Mouse (Mus musculus): ENCODE measurements around the gene Esp4. TPM values are rescaled to one million over a fixed set of nuclear protein-coding genes. Genes with fewer than 3 reads are reported as not detected.
"Not testable (repeated sequence)": the region's sequence is repeated elsewhere in the genome, so short reads cannot be mapped to it uniquely, and the experiment has no call there.

The Esp4 gene
- polyA plus RNA-seq (2015; fragmentation: Nextera tagmentation; extraction: Ambion mirVana): not detected in 2 replicates

- Histone ChIP-seq H3K4me3 (ENCODE audit: low read length) (no peak within 1 kb of the TSS), H3K4me2 (ENCODE audit: low read depth, low read length) (no peak within 1 kb of the TSS), H3K9me3 (ENCODE audit: control insufficient read depth, low read length) (no peaks in the 10 kb centered on the region), H3K27me3 (ENCODE audit: control insufficient read depth, insufficient read depth, low read depth, low read length) (no peaks in the 10 kb centered on the region), H3K9ac (ENCODE audit: low read length) (no peak within 1 kb of the TSS), H3K36me3 (ENCODE audit: control insufficient read depth, insufficient read depth, low read length) (no peaks in the 10 kb centered on the region), H3K4me1 (replicated peaks; ENCODE audit: control insufficient read depth, insufficient read depth, low read length) (no peaks in the 10 kb centered on the region), H3K27ac (ENCODE audit: low read length) (no peak within 1 kb of the TSS)
- no peak for ATAC-seq (ENCODE audit: low read depth)
Measured at GRCm38 (mm10) chr17:40598294-40598693, at the start of gene Esp4. Gene Esp4 (plus strand): TSS chr17:40598594.

GRCm38 (mm10) chr17:40553470-40553869 lies 44.9 kb upstream of the Esp4 start:
- H3K4me3 ChIP-seq (ENCODE audit: low read length): no peak overlapping the region
- WGBS: 73% methylated on average over 1 of the region's 1 CpGs

GRCm38 (mm10) chr17:40561207-40561606 lies 37.2 kb upstream of the Esp4 start, which contains the start of gene Esp6:
Gene Esp6 (plus strand): TSS chr17:40561507.
- whole genome bisulfite sequencing: 83% methylated on average over 5 of the region's 5 CpGs
- no peaks in the 10 kb centered on the region for H3K9me3 ChIP-seq (ENCODE audit: control insufficient read depth, low read length)
- no peak within 1 kb of the TSS for H3K9ac ChIP-seq (ENCODE audit: low read length)
- H3K27me3 ChIP-seq (ENCODE audit: control insufficient read depth, insufficient read depth, low read depth, low read length): no peaks in the 10 kb centered on the region
- no peak within 1 kb of the TSS for H3K4me3 ChIP-seq (ENCODE audit: low read length)
- H3K4me1 ChIP-seq (replicated peaks; ENCODE audit: control insufficient read depth, insufficient read depth, low read length): no peaks in the 10 kb centered on the region
- no peaks in the 10 kb centered on the region for H3K36me3 ChIP-seq (ENCODE audit: control insufficient read depth, insufficient read depth, low read length)
- no peak within 1 kb of the TSS for H3K27ac ChIP-seq (ENCODE audit: low read length)
- no peak for ATAC-seq (ENCODE audit: low read depth)
- no peak within 1 kb of the TSS for H3K4me2 ChIP-seq (ENCODE audit: low read depth, low read length)

More at GRCm38 (mm10) chr17:40553470-40553869, 44.9 kb upstream of the Esp4 start:
- no peak overlapping the region for H3K4me2 ChIP-seq (ENCODE audit: low read depth, low read length)
- no peaks in the 10 kb centered on the region for H3K4me1 ChIP-seq (replicated peaks; ENCODE audit: control insufficient read depth, insufficient read depth, low read length)
- H3K27ac ChIP-seq (ENCODE audit: low read length): no peak overlapping the region
- no peak overlapping the region for H3K9ac ChIP-seq (ENCODE audit: low read length)
- H3K27me3 ChIP-seq (ENCODE audit: control insufficient read depth, insufficient read depth, low read depth, low read length): no peaks in the 10 kb centered on the region
- no peaks in the 10 kb centered on the region for H3K9me3 ChIP-seq (ENCODE audit: control insufficient read depth, low read length)
- no peak for ATAC-seq (ENCODE audit: low read depth)
- no peaks in the 10 kb centered on the region for H3K36me3 ChIP-seq (ENCODE audit: control insufficient read depth, insufficient read depth, low read length)

GRCm38 (mm10) chr17:40583906-40584305 lies 14.5 kb upstream of the Esp4 start:
- not testable (repeated sequence) for H3K36me3 ChIP-seq (ENCODE audit: control insufficient read depth, insufficient read depth, low read length); H3K27me3 ChIP-seq (ENCODE audit: control insufficient read depth, insufficient read depth, low read depth, low read length); H3K9me3 ChIP-seq (ENCODE audit: control insufficient read depth, low read length); ATAC-seq (ENCODE audit: low read depth); H3K27ac ChIP-seq (ENCODE audit: low read length); H3K4me1 ChIP-seq (replicated peaks; ENCODE audit: control insufficient read depth, insufficient read depth, low read length); H3K4me2 ChIP-seq (ENCODE audit: low read depth, low read length); H3K4me3 ChIP-seq (ENCODE audit: low read length); H3K9ac ChIP-seq (ENCODE audit: low read length)
- WGBS: 56% methylated on average over 6 of the region's 6 CpGs

GRCm38 (mm10) chr17:40591297-40591696 lies 7.1 kb upstream of the Esp4 start:
- Histone ChIP-seq H3K9ac (ENCODE audit: low read length) (no peak overlapping the region), H3K9me3 (ENCODE audit: control insufficient read depth, low read length) (no peaks in the 10 kb centered on the region), H3K27me3 (ENCODE audit: control insufficient read depth, insufficient read depth, low read depth, low read length) (no peaks in the 10 kb centered on the region), H3K36me3 (ENCODE audit: control insufficient read depth, insufficient read depth, low read length) (no peaks in the 10 kb centered on the region), H3K27ac (ENCODE audit: low read length) (no peak overlapping the region), H3K4me2 (ENCODE audit: low read depth, low read length) (no peak overlapping the region), H3K4me3 (ENCODE audit: low read length) (no peak overlapping the region), H3K4me1 (replicated peaks; ENCODE audit: control insufficient read depth, insufficient read depth, low read length) (no peaks in the 10 kb centered on the region)
- ATAC-seq (ENCODE audit: low read depth): no peak

GRCm38 (mm10) chr17:40631775-40632174 lies 33.4 kb downstream of the Esp4 start, which contains the start of gene Esp3:
Gene Esp3 (plus strand): TSS chr17:40632075.
- H3K27me3 ChIP-seq (ENCODE audit: control insufficient read depth, insufficient read depth, low read depth, low read length); H3K9ac ChIP-seq (ENCODE audit: low read length); H3K4me1 ChIP-seq (replicated peaks; ENCODE audit: control insufficient read depth, insufficient read depth, low read length); ATAC-seq (ENCODE audit: low read depth); H3K9me3 ChIP-seq (ENCODE audit: control insufficient read depth, low read length); H3K4me3 ChIP-seq (ENCODE audit: low read length); H3K27ac ChIP-seq (ENCODE audit: low read length); H3K36me3 ChIP-seq (ENCODE audit: control insufficient read depth, insufficient read depth, low read length); H3K4me2 ChIP-seq (ENCODE audit: low read depth, low read length): not testable (repeated sequence)
- 81% methylated on average over 1 of the region's 1 CpGs for WGBS

Other genes starting within 250 kb of the Esp4 start
- not detected in 2 replicates for gene Esp8, start 78.6 kb upstream of the Esp4 start, polyA plus RNA-seq (2015; fragmentation: Nextera tagmentation; extraction: Ambion mirVana)
- gene Esp6, start 37.1 kb upstream of the Esp4 start, polyA plus RNA-seq (2015; fragmentation: Nextera tagmentation; extraction: Ambion mirVana): not detected in 2 replicates
- not detected in 2 replicates for gene Esp3, start 33.5 kb downstream of the Esp4 start, polyA plus RNA-seq (2015; fragmentation: Nextera tagmentation; extraction: Ambion mirVana)
- not detected in 2 replicates for gene Esp1, start 128.5 kb downstream of the Esp4 start, polyA plus RNA-seq (2015; fragmentation: Nextera tagmentation; extraction: Ambion mirVana)
- gene Crisp2, start 208.4 kb downstream of the Esp4 start, polyA plus RNA-seq (2015; fragmentation: Nextera tagmentation; extraction: Ambion mirVana): not detected in 2 replicates
- gene Rhag, start 212.5 kb downstream of the Esp4 start, polyA plus RNA-seq (2015; fragmentation: Nextera tagmentation; extraction: Ambion mirVana): 0.83 and 2.2 TPM in 2 replicates

Measured in lung, embryonic 16.5 days (tissue).